Mouse (Mus musculus) brain, embryonic 14.5 days (tissue): ENCODE measurements around the gene Selenoo.

ENCODE experiments used
- CTCF ChIP-seq: fragments of 200-500 bp; IDR thresholded peaks from 2 replicates; pipeline ENCODE4 v1.5.1; 2012; ENCODE audit warnings: inconsistent platforms, mild to moderate bottlenecking, moderate library complexity, borderline replicate concordance; ENCODE audit not compliant: insufficient read depth, insufficient read length; ENCODE audit errors: extremely low read depth
- POLR2A ChIP-seq: fragments of 200-500 bp; IDR thresholded peaks from 2 replicates; pipeline ENCODE4 v1.6.1; 2012; ENCODE audit warnings: mild to moderate bottlenecking, inconsistent platforms, borderline replicate concordance; ENCODE audit not compliant: poor library complexity, insufficient read depth, insufficient read length, severe bottlenecking; ENCODE audit errors: extremely low read depth

DNA sequence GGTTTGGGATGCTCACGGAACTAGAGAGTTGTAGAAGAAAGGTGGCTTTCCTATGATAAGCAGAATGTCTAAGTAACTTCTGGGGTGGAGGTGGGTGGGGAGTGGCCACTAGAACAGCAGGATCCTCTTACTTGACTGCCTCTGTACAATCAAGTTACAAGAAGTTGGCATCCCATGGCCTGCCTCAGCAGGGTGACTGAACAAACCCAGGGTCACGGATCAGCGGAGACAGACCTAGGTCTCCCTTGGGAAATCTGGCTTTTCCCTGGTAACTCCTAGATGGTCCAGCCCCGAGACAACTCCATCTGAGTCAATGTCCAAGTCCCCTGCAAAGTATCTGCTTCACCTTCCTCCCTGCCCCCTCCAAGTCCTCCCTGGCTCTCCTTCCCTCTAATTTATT lies 59.0 kb downstream of the Selenoo start:
- TF ChIP-seq CTCF (no peak), POLR2A (no peak)
